Mouse (Mus musculus) brain, embryonic 14.5 days (tissue): ENCODE measurements at regions not wholly inside any gene's neighbourhood (a gene's known extent, or its start where the extent isn't known, plus 50 kb on each side); places are given as distances from the start of the nearest gene placed in this dataset.
"Not testable (repeated sequence)": the region's sequence is repeated elsewhere in the genome, so short reads cannot be mapped to it uniquely, and the experiment has no call there.

ENCODE experiments used
- DNase-seq: peaks from one replicate; pipeline ENCODE4 v3.0.0-alpha.2; 2011; ENCODE audit warnings: low read depth
- CTCF ChIP-seq: fragments of 200-500 bp; IDR thresholded peaks from 2 replicates; pipeline ENCODE4 v1.5.1; 2012; ENCODE audit warnings: inconsistent platforms, mild to moderate bottlenecking, moderate library complexity, borderline replicate concordance; ENCODE audit not compliant: insufficient read depth, insufficient read length; ENCODE audit errors: extremely low read depth
- POLR2A ChIP-seq: fragments of 200-500 bp; IDR thresholded peaks from 2 replicates; pipeline ENCODE4 v1.6.1; 2012; ENCODE audit warnings: mild to moderate bottlenecking, inconsistent platforms, borderline replicate concordance; ENCODE audit not compliant: poor library complexity, insufficient read depth, insufficient read length, severe bottlenecking; ENCODE audit errors: extremely low read depth

DNA sequence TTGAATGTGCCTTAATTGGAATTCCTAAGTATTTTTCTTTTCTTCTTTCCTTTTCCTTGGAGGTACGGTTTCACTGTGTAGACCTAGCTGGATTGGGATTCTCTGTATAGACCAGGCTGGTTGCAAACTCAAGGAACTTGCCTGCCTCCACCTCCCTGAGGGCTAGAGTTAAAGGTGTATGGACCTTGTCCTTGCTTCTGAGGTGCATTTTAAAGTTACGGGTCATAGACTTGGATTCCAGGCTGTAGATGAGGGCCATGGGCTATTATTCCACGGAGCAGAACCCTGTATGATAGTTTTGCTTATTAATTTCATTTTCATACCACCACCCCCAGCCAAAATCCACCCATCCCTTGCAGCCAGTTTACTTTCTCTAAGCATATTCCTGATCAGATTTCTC lies 50.7 kb upstream of the Wdr26 start:
- no peak for DNase-seq
- TF ChIP-seq CTCF (no peak), POLR2A (no peak)

DNA sequence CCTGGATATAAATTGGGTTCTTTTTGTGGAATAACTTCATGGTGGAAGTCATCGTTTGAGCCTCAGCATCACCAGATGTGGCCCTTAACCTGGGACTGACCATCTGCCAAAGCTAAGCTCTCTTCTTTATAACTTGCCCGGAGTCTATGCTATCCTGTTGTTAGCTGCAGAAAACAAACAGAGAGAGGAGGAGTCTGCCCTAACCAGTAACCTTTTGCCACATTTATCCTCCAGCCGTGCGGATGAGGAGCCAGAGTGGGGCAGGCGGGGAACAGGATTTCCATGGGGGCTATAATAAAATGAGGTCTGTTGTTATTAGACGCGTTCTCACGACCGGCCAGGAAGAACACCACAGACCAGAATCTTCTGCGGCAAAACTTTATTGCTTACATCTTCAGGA lies 51.4 kb upstream of the Wdr26 start:
- no peak for DNase-seq
- TF ChIP-seq CTCF = no peak
- no peak for TF ChIP-seq POLR2A

DNA sequence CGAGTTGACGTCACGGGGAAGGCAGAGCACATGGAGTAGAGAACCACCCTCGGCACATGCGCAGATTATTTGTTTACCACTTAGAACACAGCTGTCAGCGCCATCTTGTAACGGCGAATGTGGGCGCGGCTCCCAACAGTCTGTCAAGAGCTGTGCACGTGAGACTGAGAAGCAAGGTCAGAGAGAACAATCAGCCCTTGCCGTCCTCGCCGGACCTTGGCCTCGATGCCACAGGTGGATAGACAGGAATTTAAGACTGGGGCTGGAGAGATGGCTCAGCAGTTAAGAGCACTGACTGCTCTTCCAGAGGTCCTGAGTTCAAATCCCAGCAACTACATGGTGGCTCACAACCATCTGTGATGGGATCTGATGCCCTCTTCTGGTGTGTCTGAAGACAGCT lies 58.7 kb upstream of the Wdr26 start:
- not testable (repeated sequence) for DNase-seq

DNA sequence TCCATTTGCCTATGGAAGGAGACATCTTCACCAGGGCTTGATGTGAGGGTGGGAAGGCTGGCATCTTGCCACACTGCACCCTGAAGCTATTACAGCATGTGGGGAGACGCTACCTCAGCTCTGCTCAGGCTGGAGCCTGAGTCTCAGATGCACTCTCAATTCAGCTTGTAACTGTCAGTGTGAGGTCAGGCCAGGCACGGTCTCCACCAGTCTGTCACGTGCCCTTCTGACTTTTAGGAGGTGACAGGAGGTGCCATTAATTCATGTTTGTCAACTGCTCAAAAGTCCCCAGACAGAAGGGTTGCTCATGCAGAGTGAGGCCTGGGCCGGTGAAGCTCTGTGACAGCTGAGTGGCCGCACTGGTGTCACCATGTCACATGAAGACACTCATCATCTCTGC lies 59.4 kb upstream of the Wdr26 start:
- no peak for DNase-seq
- TF ChIP-seq POLR2A (no peak), CTCF (no peak)

DNA sequence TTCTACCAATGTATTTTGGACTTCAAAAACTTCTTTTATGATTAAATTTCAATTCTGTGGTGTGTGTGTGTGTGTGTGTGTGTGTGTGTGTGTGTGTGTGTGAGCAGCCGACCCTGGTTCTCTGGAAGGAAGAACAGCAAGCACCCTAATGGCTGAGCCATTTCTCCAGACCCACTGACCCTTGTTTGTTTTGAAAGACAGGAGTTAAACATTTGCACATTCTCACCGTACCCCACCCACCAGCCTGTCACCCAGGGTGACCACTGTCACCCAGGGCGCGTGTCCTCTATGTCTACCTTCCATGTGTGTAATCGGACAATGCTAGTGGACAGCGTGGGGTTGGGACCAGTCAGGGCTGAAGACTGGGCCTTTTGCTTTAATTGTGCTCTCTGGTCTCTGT lies 60.0 kb upstream of the Wdr26 start:
- DNase-seq = no peak

DNA sequence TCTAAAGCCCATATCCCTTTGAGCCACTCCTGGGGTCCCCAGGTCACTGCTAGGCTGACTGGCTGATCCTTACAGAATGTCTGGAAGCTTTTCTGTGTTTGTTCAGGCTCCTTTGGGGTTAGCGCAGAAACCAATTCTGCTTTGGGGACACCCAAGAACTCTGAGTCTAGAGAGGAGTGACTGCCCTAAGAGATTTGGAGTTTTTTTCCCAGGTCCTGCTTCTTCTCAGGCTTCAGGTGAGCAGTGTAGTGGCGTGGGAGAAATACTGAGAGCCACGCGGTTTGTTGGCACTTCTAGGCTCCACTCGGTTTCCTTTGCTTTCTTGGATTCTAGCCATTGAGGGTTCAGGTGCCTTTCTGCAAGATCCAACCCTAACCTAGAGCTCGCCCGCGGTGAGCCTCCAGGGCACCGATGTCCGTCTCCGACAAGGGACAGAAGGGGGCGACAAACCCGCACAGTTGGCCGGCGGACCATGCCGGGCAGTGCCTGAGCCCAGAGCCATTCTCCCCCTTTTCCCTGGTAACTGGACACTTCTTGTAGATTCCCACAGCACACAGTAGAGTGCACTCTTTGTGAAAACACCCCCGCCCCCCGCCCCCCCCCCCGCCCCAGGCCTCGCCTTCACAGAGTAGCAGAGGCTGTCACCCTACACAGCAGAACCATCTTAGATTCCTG lies 61.0 kb upstream of the Wdr26 start:
- TF ChIP-seq POLR2A = no peak
- TF ChIP-seq CTCF = peak; percentile 91
- peak; percentile 88 for DNase-seq

More for the DNA sequence above, 60.0 kb upstream of the Wdr26 start:
- TF ChIP-seq CTCF = no peak
- TF ChIP-seq POLR2A = no peak

DNA sequence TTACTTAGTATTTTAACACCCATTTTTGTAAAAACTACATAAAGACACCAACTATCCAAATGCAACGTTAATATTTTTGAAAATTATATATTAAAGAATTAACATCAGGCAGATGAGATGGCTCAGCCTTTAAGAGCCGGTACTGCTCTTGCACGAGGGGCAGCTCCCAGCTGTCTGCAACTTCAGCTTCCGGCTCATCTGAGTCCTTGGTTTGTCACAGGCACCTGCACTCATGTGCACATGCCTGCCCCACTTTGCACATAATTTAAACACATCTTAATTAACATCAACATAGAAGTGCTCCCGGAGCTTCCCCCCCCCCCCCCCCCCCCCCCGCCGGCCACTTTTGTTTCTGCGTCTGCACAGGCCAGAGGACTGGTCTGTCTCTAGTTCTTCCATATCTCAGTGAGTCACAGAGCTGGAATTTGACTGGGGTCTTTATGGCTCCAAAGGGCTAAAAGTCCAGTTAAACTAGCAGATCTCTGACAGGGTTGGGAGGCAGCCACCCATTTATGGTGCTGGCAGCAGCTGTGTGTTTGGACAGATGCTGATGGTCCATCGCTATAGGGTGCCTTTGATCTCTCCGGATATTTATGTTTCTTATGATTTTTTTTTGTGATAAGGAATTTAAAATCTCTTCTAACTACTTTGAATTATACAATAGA lies 61.9 kb upstream of the Wdr26 start:
- TF ChIP-seq CTCF (no peak), POLR2A (no peak)
- peak; percentile 34 for DNase-seq

DNA sequence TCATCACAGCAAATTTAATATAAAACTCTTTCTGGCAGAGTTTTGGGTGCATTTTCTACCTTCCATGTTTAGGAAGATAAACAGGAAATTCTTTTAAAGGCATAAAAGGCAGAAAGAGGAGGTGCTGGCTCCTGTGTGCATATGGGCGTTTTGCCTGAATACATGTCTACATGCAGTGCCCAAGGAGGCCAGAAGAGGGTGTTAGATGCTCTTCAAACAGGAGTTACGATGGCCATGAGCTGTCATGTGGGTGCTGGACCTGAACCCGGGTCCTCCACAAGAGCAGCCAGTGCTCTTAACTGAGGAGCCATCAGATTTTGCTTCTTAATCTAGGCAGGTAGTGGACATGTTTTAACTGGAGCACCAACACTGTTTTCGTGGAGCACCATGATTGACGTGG lies 69.0 kb upstream of the Wdr26 start:
- no peak for DNase-seq
- TF ChIP-seq POLR2A = no peak

DNA sequence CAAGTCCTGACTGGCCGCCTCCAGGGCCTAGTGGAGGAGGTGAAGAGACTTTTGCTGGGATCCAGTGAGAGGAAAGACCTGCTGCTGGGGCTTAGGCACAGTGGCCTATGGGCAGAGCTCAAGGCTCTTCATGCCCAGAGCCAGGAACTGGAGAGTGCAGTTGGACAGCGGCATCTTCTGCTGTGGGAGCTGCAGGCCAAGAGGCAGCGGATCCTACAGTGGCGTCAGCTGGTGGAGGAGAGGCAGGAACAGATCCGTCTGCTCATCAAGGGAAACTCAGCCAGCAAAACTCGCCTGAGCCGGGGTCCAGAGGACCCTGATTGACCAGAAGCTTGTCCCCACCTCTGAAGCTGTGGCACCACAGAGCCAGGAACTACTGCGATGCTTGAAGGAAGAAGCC lies 69.4 kb upstream of the Cnih3 start:
- DNase-seq = not testable (repeated sequence)

DNA sequence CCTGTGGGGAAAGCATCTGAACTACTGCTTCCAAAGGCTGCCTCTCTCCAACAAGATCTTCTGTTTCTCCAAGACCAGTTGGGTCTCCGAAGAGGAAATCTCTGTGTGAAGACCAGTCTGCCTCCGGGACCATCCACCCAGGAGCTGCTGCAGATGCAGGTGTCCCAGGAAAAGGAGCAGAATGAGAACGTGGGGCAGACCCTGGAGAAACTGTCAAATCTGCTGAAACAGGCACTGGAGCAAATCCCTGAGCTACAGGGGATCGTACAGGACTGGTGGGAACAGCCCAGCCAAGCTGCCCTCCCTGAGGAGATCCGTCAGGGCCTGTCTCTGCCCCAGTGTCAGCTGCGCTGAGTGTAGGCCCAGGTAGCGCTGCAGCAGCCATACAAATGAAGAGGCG lies 68.9 kb upstream of the Cnih3 start:
- not testable (repeated sequence) for DNase-seq

DNA sequence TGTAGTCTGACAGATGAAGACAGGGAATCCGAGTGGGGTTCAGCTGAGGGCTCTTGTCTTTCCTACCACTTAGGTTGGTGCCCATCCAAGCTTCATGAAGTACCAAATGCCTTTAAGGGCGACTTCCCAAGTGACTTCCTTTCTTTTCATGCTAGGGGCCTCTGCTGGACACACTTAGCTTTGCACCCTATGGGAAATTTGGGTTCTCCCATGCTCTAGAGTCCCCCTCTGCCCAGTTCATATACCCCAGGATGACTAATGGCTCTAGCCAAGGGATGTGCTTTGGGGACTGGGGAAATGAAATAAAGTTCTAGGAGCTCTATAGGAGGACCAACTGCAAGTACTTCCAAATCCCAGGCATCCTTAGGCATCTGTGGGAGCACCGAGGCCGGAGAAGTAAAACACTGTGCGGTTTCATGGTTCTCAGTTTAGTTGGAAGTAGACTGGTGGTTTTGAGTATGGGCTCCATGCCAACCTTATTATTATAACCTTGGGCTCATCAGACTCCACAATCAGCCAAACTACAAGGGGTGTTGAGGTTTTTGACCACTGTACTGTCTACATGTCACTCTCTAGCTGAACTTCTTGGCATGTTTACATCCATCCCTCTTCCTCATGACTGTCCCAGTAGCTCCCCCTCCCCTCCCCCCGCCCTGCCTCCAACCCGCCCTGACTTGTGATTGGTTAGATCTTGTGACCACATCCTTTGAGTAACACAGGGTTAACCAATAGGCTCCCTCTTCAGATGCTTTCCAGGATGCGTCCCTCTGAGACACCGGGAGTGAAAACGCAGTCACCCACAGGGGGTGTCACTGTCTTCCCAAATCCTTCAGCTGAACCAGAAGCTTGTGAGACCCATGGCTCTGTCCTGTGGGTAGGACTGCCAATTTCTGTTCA lies 67.9 kb upstream of the Cnih3 start:
- DNase-seq = no peak
- TF ChIP-seq POLR2A (no peak), CTCF (no peak)

DNA sequence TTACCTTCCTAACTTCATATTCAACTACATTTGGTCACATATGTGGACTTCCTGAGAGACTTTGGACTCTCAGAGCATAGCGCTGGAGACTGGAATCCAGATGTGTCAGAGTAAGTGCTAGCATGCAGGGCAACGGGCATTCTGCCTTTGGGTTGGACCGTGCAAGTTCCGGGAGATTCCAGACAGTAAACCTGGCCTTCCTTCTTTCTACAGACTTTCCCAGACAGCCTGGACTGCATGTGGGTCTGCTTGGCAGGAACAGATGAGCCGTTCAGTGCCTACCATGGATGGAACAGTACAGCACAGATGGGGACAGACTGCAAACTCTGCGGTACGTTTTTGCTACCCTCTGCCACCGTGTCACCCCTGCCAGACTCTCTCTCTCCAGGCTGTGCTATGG lies 66.8 kb upstream of the Cnih3 start:
- no peak for DNase-seq
- TF ChIP-seq POLR2A (no peak), CTCF (no peak)
